Mouse (Mus musculus): ENCODE data around the gene Crip3. TPM values are rescaled to one million over a fixed set of nuclear protein-coding genes. Genes with fewer than 3 reads are reported as not detected.

Crip3 gene
- total RNA-seq, 2 experiments from 2014 or later: 0.82 to 1.2 TPM

GRCm38 (mm10) chr17:46455110-46455691 lies 26.5 kb downstream of the Crip3 start:
- peak in 1 of 2 experiments; percentile 38 for DNase-seq

GRCm38 (mm10) chr17:46457791-46458190 lies 29.1 kb downstream of the Crip3 start:
- DNase-seq: peak in 1 of 2 experiments; percentile 42

GRCm38 (mm10) chr17:46458439-46458838 lies 29.7 kb downstream of the Crip3 start:
- peak in 1 of 2 experiments; percentile 54 for DNase-seq

GRCm38 (mm10) chr17:46460673-46461072 lies 31.9 kb downstream of the Crip3 start:
- DNase-seq: no peak

- DNase-seq: no peak
Observed at GRCm38 (mm10) chr17:46461347-46461746, 32.6 kb downstream of the Crip3 start.

- DNase-seq: peak; percentile 78 to 84
Observed at GRCm38 (mm10) chr17:46462226-46462625, 33.5 kb downstream of the Crip3 start.

GRCm38 (mm10) chr17:46467830-46468229 lies 39.1 kb downstream of the Crip3 start:
- no peak for DNase-seq

GRCm38 (mm10) chr17:46476601-46477000 lies 47.9 kb downstream of the Crip3 start:
- DNase-seq: no peak

GRCm38 (mm10) chr17:46477286-46477685 lies 48.6 kb downstream of the Crip3 start:
- no peak for DNase-seq

Other genes starting within 250 kb of the Crip3 start
- 1 to 10 TPM; 8.0 to 9.5 TPM for gene Polh, start 226.3 kb upstream of the Crip3 start, total RNA-seq (2021)
- gene Xpo5, start 226.1 kb upstream of the Crip3 start, total RNA-seq (2021): 10 to 100 TPM; 20.5 to 21.7 TPM
- 10 to 100 TPM; 24.5 to 27.2 TPM for gene Polr1c, start 180.9 kb upstream of the Crip3 start, total RNA-seq (2021)
- gene Yipf3, start 180.8 kb upstream of the Crip3 start, total RNA-seq (2021): 10 to 100 TPM; 73.6 to 77.5 TPM
- under 1 TPM; 0.18 to 0.37 TPM for gene Lrrc73, start 175.4 kb upstream of the Crip3 start, total RNA-seq (2021)
- 10 to 100 TPM; 29.7 to 29.9 TPM for gene Tjap1, start 145.9 kb upstream of the Crip3 start, total RNA-seq (2021)
- under 1 TPM; 0.20 to 0.21 TPM for gene Dlk2, start 131.5 kb upstream of the Crip3 start, total RNA-seq (2021)
- 1 to 10 TPM; 3.6 to 4.2 TPM for gene Abcc10, start 100.6 kb upstream of the Crip3 start, total RNA-seq (2021)
- 10 to 100 TPM; 17.1 to 21.7 TPM for gene Zfp318, start 45.2 kb upstream of the Crip3 start, total RNA-seq (2021)
- gene Slc22a7, start 9.5 kb downstream of the Crip3 start, total RNA-seq (2021): not detected
- gene Ttbk1, start 58.7 kb downstream of the Crip3 start, total RNA-seq (2021): under 1 TPM; 0.20 to 0.28 TPM
- 1 to 10 TPM; 1.2 to 1.5 TPM for gene Dnph1, start 67.8 kb downstream of the Crip3 start, total RNA-seq (2021)
- gene Cul9, start 117.5 kb downstream of the Crip3 start, total RNA-seq (2021): 10 to 100 TPM; 23.9 to 25.7 TPM
- gene Srf, start 127.2 kb downstream of the Crip3 start, total RNA-seq (2021): 10 to 100 TPM; 88.4 to 93.6 TPM
- 1 to 10 TPM; 2.0 to 2.5 TPM for gene Ptk7, start 200.6 kb downstream of the Crip3 start, total RNA-seq (2021)
- 10 to 100 TPM; 25.9 to 26.8 TPM for gene Klc4, start 217.1 kb downstream of the Crip3 start, total RNA-seq (2021)
- gene Mrpl2, start 217.3 kb downstream of the Crip3 start, total RNA-seq (2021): 100 to 1,000 TPM; 136 to 141 TPM
- 10 to 100 TPM; 16.9 to 18.8 TPM for gene Cul7, start 221.4 kb downstream of the Crip3 start, total RNA-seq (2021)
- gene Rrp36, start 245.4 kb downstream of the Crip3 start, total RNA-seq (2021): 10 to 100 TPM; 13.4 to 14.2 TPM
- 10 to 100 TPM; 52.0 to 52.2 TPM for gene Mea1, start 249.9 kb downstream of the Crip3 start, total RNA-seq (2021)